Comparison of ENCODE assay signal across 8 mouse cellular contexts in the genomic region with DNA sequence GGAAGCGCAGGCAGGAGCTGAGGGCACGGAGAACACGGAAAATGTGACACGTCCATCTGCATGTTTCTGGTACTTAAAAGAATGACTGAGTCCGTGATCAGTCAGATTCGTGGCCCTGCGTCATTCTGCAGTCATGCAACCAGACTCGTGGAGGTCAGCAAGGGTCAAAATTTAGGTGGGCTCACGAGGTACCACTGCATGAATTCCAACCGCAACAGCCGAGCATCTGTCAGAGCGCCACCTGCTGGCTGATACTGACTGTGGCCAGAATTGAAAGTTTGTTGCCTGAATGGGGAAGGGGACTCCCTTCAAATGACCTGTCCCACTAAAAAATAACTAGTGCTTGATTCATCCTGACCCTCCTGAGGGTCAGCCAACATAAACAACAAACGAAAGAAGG. TPM values are rescaled to one million over a fixed set of nuclear protein-coding genes. Genes with fewer than 3 reads are reported as not detected.
DNase-seq lines count a peak whose midpoint lies in the region; ATAC-seq and TF ChIP-seq lines count a peak whose summit lies in the region.

No protein-coding gene starts in this region.

- H3K36me3 ChIP-seq in hindbrain, embryonic 15.5 days = no peaks in the 10 kb centered on the region
- no peaks in the 10 kb centered on the region for H3K36me3 ChIP-seq in liver, postnatal 0 days (replicated peaks; ENCODE audit: insufficient read depth, low read length)

- ATAC-seq in hindbrain, embryonic 15.5 days (ENCODE audit: low FRiP score, low read depth) = no peak
- no peak for ATAC-seq in liver, postnatal 0 days
- no peak for ATAC-seq in erythroid progenitor cell, adult 5-6 weeks (replicated peaks; ENCODE audit: low FRiP score, poor library complexity, severe bottlenecking)

- no peak for TF ChIP-seq EP300 in liver, postnatal 0 days (IDR thresholded peaks at IDR 0.05; ENCODE audit: low read depth)

- TF ChIP-seq CTCF in liver, postnatal 0 days (IDR thresholded peaks at IDR 0.05; ENCODE audit: low read depth) = peak; percentile 89

- no peak overlapping the region for H3K9ac ChIP-seq in hindbrain, embryonic 15.5 days
- H3K9ac ChIP-seq in liver, postnatal 0 days (replicated peaks) = no peak overlapping the region

- H3K4me2 ChIP-seq in hindbrain, embryonic 15.5 days = peak overlapping the region; percentile 36
- H3K4me2 ChIP-seq in liver, postnatal 0 days (ENCODE audit: low read depth, low read length) = no peak overlapping the region

- peak; percentile 52 for DNase-seq in layer of hippocampus, adult 11-12 months (ENCODE audit: low spot score)
- no peak for DNase-seq in layer of hippocampus, adult 9-11 months
- peak; percentile 52 for DNase-seq in Muller cell, postnatal 12 days (ENCODE audit: inconsistent ontology term)
- DNase-seq in cerebellum, postnatal 25 days = peak; percentile 68 to 77
- DNase-seq in liver, postnatal 0 days = peak; percentile 65
- peak; percentile 80 for DNase-seq in retina, postnatal 1 day

- H3K4me1 ChIP-seq in hindbrain, embryonic 15.5 days (replicated peaks) = 0 out of 2 replicates have a peak, but pooled peaks cover 7% of the 10 kb centered on the region
- H3K4me1 ChIP-seq in liver, postnatal 0 days (ENCODE audit: insufficient read depth) = no peaks in the 10 kb centered on the region

- no peak overlapping the region for H3K4me3 ChIP-seq in hindbrain, embryonic 15.5 days
- no peak overlapping the region for H3K4me3 ChIP-seq in liver, postnatal 0 days (ENCODE audit: low read depth, low read length)

- no peaks in the 10 kb centered on the region for H3K9me3 ChIP-seq in hindbrain, embryonic 15.5 days
- H3K9me3 ChIP-seq in liver, postnatal 0 days (ENCODE audit: low read length) = no peaks in the 10 kb centered on the region

- 17% methylated on average over 13 of the region's 13 CpGs for whole genome bisulfite sequencing in hindbrain, embryonic 15.5 days
- WGBS in liver, postnatal 0 days (ENCODE audit: insufficient replicate concordance) = 25% methylated on average over 13 of the region's 13 CpGs

- no peaks in the 10 kb centered on the region for H3K27me3 ChIP-seq in hindbrain, embryonic 15.5 days
- H3K27me3 ChIP-seq in liver, postnatal 0 days (ENCODE audit: insufficient read depth, low read length) = no peaks in the 10 kb centered on the region

- no peak overlapping the region for H3K27ac ChIP-seq in hindbrain, embryonic 15.5 days (replicated peaks)
- H3K27ac ChIP-seq in liver, postnatal 0 days (ENCODE audit: low read depth) = no peak overlapping the region

RNA-seq across cellular contexts. Expression of gene Tent5b, which starts 30.2 kb away (rescaled TPM):
- 0.49 and 0.58 TPM in 2 replicates for polyA plus RNA-seq in hindbrain, embryonic 15.5 days (2015; fragmentation: Nextera tagmentation; extraction: Ambion mirVana)
- polyA plus RNA-seq in liver, postnatal 0 days (2015; fragmentation: Nextera tagmentation; extraction: Ambion mirVana) = 0.07 and 0.08 TPM in 2 replicates
- total RNA-seq in erythroid progenitor cell, adult 5-6 weeks (2015; ENCODE audit: low replicate concordance) = not detected in 2 replicates
- total RNA-seq in erythroid progenitor cell, adult 5-6 weeks (2017; ENCODE audit: low replicate concordance) = not detected in 2 replicates

RNA-seq across cellular contexts. Expression of gene Trnp1, which starts 48.6 kb away (rescaled TPM):
- 10.8 and 10.9 TPM in 2 replicates for polyA plus RNA-seq in hindbrain, embryonic 15.5 days (2015; fragmentation: Nextera tagmentation; extraction: Ambion mirVana)
- polyA plus RNA-seq in liver, postnatal 0 days (2015; fragmentation: Nextera tagmentation; extraction: Ambion mirVana) = 0.34 TPM in 1 of 2 replicates, not detected in the other
- not detected in 2 replicates for total RNA-seq in erythroid progenitor cell, adult 5-6 weeks (2015; ENCODE audit: low replicate concordance)
- total RNA-seq in erythroid progenitor cell, adult 5-6 weeks (2017; ENCODE audit: low replicate concordance) = not detected in 2 replicates
